Mouse (Mus musculus) spleen, postnatal 14 days (tissue): ENCODE data around the gene Gab2.
A peak's percentile ranks its signal among the peaks of the same experiment; 100 is the strongest.
"Not testable (repeated sequence)": the region's sequence is repeated elsewhere in the genome, so short reads cannot be mapped to it uniquely, and the experiment has no call there.

Experiments used
- DNase-seq, 2 experiments: peaks; one replicate each; pipeline ENCODE4 v3.0.0; 2021 to 2022; ENCODE audit warnings: low spot score in 2 of 2

The Gab2 gene

DNA sequence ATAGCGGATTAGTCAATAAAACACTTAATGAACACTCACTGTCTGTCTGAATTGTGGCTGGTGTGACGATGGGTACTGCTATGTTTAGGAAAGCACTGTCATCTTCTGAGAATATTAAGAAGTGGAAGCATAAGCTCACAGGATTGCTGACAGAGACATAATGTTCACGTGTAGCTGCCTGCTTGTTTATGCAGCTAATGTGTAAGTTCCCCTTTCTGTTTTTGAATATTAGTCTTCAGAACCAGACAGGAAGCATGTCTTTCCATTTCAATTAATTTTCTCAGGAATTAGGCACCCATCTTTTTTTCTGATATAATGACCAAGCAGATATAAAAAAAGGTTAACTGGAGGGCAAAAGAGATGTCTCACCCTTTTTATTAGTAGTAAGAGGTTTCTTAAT lies 55.1 kb downstream of the Gab2 start:
- no peak for DNase-seq

DNA sequence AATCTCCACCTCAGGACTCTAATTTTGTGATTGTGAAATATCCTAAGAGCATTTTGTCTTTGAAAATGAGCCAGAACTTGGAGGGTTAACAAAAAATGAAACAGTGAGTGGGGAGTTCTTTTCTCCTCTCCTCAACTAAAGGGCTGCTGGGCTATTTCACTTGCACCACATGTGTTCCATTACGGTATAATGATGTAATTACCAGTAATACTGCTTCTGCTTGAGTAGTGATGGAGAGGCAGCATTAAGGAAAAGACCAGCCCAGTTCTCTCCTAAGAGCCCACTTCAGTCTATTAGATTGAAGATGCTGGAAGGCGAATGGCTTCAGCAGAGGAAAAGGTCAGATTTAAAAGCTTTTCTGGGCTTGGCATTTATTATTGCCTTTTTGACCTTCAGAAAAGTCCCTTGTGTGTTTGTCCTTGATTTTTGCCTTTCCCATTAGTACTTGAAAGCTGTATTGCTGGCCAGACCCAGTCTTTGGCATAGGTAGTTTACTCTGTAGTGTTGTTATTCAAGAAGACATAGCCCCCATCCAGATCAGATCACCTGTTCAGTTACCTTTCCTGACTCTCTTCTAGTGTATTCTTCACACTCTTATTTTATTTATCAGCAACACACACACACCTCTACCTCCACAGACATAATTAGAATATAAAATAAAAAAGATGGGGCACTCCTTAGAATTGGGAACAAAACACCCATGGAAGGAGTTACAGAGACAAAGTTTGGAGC lies 69.9 kb downstream of the Gab2 start:
- no peak for DNase-seq

DNA sequence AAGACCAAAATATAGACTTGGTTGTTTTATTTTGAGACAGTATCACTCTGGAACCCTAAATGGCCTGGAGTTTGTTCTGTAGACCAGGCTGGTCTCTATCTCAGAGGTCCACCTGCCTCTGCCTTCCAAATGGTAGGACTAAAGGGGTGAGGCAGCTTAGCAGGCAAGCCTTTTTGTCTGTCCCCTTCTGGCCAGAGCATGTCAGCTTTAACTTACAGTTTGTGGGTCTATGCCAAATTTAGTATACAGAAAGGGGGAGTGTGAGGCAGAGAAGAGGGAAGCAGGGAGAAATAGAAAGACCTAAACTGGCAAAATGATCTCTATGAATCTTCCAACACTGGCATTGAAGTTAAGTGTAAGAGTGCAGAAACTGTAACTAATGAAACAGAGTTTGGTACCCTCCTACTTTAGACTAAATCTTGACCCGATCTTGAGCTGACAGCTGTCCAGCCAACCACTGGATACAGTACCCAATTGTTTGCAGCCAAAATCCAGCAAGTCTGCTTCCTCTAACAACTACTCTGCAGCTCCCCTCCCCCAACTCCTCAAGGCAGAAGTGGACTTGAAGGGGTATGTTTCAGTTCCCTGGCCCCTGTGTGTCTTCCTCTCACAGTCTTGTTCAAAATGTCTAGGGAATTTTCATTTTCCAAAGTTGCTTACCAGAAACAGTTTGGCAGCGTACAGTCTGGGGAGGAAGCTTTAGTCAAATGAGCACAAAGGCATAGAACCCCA lies 73.5 kb downstream of the Gab2 start:
- peak in 1 of 2 experiments; percentile 4 for DNase-seq

DNA sequence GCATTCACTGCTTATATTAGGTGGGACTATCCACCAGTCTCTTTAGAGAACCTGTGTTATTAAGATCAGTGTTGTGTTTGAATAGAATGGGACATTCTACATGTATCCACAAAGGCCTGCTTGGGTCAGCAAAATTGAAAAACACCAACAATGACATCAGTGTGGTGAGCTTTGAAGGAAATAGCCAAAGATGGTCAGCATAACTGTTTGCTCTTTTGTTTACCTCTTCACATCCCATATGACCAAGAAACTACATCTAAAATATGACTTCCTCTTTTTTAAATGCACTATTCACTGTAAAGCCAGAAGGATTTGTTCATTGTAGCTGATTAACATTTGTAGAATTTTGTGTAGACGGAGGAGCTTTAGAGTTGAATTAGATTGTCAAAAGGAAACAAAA lies 82.9 kb downstream of the Gab2 start:
- no peak for DNase-seq

DNA sequence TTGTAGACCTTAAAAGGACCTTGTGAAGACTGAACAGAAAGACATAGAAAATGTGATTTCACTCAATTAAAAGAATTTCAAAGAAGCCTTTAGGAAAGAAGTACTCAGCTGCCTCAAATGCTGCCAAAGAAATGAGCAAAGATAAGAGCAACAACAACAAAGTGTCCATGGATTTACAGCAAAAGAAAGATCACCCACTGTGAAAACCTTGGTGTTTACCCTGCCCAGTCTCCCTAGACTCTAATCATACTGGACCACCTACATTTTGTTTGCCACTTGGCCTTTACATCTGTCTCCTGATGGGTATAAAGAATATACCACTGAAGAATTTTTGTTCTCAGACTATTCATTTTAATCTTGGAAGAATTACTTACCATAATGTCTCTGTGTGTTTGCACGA lies 89.7 kb downstream of the Gab2 start:
- no peak for DNase-seq

DNA sequence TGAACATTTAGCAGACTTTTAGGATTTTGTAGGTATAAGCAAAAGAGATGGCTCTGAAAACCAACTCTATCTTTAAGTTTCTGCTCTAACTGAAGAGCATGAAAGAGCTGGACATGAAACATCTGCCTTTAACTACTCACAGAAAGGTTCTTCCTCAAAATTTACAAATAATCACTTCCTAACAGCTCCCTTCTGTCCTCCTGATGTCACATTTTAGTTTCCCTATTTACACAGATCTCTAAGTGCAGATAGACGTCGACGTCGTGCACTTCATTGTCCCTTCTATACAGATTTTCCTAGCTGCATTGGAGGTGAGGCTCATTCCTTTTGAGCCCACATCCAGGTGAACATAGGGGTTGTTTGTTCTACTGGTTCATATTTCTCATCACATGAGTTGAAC lies 90.3 kb downstream of the Gab2 start:
- DNase-seq, result no peak

DNA sequence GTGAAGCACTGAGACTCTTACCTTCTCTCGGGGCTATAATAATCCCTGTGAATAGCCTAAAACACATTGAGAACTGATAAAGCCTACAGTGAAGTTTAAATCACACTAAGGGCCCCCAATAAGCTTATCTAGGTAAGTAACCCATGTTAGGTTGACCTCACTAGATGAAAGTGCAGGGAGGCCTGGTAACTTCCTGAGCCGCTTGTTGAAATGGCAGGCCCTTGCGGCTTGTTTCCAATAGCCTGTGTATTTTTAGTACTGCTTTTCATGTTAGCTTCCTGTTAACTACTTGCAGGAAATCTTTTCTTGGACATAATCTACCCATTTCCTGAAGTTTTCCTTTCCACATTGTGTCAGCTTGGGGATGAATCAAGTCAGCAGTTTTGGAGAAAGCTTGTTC lies 90.7 kb downstream of the Gab2 start:
- no peak for DNase-seq

DNA sequence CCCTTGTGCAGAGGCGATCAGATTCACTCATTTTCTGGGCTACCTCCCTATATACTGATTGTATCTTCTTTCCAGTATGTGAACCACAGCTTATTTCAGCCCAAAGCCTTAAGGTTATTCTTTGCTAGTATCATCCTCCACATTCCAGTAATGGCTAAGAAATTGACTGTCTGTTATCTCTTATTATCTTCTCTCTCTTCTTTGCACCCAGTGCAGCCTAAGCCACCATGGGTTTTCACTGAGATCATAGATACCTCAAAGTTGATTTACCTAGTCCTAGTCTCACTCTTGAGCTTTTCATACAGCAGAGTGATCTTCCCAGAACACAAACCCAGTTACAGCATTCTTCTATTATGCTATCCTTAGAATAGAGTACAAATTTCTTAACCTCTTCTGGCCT lies 100.5 kb downstream of the Gab2 start:
- no peak for DNase-seq

DNA sequence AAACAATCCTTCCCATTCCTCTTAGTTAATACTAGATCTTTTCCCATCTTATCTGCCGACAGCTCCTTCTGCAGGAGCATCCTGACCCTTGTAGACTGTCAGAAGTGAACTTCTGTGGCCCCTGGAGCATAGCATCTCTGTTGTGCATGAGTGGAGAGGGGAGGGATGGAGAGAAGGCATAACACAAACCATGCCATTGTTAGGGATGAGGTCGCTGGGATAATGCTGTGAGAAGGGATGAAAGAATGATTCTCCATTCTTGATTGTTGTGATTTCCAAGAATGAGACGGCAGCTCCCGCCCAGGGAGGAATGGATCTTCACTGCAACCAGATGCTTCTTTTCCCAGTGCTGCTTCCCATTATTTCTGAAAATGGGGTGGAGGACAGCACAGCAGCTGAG lies 102.0 kb downstream of the Gab2 start:
- DNase-seq, result no peak

DNA sequence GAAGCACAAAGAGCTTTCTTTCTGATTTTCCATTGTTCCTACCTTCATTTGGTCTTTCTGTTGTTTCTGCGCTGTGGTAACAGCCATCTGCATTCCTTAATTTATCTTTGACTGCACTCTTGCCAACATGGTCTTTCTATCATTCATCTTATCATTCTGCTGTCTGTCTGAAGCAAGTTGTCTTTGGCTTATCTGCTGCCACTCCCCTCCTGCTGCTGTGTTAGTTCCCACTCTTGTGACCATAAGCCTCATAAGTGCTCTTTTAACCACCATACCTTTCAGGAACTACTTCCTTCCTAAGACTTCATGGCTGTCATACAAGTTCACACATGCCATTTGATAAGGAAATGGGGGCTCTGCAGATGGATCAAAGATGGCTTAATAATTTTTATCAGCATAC lies 102.6 kb downstream of the Gab2 start:
- DNase-seq, result no peak

DNA sequence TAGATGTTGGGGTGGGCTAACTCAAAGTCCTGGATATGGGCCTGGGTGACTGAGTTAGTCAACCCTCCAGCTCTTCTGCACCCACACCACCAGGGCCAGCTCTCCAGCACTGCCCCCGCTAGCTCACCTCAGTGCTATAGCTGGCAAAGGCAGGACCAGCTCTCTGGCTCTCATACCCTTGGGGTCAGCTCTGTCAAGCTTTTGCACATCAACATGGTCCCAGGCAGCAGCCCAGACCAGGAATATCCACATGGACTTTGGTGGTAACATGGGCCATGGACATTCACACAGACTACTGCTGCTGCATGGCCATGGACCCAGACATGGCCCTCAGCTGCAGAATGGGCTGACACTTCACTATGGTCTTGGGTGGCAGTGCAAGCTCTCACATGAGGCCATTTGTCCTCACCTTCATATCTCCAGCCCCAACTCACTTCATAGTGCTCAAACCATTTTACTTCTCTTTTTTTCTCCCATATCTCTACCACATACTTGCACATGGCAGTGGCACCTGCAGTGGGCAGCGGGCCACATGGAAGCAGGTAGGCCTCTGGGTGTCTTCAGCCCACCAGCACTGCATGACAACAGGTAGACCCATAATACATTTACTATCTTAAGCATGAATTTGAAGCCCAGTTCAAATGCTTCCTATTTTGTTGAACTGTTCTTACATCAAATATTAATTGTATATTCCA lies 106.1 kb downstream of the Gab2 start:
- no peak for DNase-seq

DNA sequence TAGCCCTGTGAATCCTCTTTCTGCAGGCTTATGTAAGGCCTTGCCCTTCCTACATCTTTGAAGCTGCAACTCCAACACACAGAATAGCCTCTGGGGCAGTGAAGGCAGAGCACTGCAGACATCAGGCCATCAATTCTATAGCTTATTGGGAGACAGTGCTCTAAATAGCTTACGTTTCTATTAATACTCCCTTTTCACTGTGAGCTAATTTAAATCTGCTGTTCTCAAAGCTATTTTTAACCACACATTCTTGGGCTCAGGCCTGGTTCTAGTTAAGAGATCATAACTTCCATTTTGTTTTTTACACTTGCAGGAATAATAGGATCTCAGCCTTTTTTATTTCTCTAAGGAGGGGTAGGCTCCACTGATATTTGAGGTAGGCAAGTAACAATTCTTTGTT lies 107.7 kb downstream of the Gab2 start:
- DNase-seq, result no peak

DNA sequence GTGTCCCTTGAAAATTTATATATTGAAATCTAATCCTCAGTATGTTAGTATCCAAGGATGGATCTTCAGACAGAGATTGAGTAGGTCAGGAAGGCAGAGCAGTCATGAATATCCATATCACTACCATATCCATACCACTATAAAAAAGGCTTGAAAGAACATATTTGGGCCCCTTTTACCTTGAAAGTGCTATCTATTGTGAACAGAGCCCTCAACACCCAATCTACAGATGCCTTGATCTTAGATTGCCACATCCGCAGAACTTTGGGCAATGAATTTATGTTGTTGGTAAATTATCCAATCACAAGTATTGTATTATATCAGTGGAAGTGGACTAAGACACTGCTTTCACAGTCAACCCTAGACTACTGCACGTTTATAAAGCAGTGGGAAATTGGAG lies 122.5 kb downstream of the Gab2 start:
- no peak for DNase-seq

DNA sequence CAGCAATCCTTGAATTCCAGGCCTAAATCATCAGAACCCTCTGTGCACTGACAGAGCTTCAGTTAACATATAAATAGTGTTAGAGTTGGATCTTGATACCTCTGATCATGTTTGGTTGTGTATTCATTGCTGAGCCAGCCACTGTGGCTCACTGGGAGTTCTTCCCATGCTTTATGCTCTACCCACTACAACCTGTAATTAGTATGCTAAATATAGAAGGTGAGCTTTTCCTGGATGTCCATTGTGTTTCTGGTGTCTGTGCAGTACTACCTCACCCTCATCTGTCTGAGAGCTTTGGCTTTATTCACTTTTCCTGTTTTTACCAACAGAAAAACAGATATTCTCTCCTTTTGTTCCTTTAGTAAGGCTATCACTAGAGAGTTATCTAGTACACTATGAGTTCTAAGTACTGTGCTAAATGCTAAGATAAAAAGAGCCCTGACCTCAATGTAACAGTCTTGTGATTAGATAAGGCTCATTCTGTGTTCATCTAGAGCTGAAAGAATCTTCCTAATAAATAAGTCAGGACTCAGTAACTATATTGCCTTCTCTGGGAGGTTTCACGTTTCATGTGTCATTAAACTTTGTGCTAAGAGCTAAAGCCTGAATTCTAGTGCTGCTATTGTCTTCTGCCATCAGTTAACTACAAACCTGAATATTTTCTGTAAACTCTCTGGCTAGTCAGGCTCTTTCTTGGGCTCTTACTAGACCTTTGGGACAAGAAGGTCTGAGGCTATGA lies 127.6 kb downstream of the Gab2 start:
- no peak for DNase-seq

DNA sequence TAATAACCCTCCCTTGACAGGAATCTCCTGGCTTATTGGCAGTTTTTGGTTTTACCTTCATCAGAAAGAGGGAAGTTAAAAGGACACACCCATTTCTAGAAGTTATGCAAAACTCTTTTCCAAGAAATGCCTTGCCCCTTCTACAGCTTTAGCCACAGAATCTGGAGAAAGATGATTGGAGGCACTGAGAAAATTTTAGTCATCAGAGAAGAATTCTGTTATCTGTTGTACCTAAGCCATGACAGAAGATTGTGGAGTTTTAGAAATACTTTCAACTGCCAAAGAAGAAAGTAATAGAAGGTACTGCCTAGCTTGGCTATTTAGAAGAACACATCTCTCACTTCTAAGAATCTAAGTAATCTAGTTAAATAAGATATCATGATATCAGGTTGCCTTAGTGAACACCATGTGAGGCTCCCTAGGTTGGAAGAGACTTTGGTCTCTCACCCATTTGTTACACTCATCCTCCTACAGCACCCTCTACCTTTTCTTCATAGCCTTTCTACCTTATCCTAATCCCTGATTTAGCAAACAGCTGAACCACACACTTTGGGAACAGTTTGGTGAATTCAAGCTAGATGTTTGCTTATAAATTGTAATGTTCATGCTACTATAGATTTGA lies 128.8 kb downstream of the Gab2 start:
- DNase-seq, result no peak

DNA sequence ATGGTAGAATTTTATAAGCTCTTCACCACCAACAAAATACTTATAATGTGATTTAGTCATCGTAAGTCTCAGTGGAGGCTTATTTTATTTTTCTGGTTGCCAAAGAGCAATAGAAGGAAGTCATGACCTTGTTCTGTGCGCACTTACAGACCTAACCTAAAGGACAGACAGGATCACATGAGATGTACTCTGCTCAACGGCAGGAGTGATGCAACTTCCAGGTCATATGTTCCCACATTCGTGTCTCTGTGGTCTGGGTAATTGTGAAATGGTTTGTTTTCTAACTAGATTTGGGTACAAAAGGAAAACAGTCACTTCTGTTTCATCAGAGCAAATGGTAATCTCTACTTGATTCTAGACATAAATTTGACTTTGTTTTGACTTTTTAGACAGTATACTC lies 129.7 kb downstream of the Gab2 start:
- no peak for DNase-seq

DNA sequence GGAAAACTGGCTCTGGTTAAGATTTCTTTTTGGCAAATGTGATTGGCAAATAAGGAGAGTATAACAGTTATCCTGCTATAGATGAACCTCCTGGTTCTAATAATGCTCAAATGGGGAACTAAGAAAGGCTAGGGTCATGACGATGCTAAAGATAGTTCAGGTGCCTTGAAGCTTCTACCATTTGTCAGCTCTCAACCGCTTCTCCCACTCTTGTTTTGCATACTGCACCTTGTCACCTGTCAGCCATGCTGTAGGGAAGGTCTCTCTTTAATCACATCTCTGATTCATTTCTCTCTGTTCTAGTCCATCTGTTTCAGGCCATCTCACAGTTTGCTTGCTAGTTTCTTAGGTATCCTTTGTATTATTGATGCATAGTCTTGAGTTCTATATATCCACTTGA lies 142.4 kb downstream of the Gab2 start:
- no peak for DNase-seq

DNA sequence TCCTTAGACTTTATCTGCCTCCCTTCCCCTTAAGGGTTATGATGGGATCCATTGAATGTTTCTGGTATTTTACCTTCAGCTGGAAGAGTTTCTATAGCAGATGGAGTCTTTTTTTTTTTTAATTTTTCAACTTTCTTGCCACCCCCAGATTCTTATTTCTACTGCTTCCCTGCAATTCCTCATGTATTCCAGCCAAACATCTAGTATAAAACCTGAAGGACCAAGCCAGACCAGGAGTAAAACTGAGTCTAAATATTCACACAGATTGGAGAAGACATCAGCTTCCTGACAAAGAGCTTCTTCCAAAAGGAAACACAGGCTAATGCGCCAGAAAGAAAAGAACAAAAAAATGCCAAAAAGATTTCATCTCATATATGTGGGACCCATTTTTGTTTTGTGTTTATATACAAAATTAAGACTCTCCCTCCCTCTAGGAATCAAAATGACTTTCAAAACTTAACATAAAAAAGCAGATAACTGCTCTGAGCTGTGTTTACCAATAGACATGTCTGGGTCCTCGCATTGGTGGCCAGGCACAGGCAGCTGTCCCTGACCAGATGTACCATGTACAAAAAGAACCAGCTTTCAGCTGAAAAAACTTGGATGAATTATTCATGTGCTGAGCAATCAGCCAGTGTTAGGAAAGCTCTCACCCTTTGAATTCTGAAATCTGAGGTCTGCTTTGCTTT lies 164.0 kb downstream of the Gab2 start:
- DNase-seq, result no peak

DNA sequence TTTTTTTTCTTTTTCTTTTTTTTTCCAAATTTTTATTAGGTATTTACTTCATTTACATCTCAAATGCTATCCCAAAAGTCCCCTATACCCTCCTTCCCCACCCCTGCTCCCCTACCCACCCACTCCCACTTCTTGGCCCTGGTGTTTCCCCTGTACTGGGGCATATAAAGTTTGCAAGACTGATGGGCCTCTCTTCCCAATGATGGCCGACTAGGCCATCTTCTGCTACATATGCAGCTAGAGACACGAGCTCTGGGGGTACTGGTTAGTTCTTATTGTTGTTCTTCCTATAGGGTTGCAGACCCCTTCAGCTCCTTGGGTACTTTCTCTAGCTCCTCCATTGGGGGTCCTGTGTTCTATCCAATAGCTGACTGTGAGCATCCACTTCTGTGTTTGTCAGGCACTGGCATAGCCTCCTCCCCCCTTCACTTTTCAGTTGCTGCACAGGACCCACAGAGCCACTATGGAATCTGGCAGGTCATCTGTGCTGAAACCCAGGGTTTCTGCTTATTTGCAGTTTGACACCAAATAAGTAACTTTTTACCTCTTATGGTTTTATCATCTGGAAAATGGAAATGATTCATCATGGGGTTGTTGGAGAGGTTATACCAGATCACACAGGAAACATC lies 164.7 kb downstream of the Gab2 start:
- DNase-seq, result not testable (repeated sequence)

DNA sequence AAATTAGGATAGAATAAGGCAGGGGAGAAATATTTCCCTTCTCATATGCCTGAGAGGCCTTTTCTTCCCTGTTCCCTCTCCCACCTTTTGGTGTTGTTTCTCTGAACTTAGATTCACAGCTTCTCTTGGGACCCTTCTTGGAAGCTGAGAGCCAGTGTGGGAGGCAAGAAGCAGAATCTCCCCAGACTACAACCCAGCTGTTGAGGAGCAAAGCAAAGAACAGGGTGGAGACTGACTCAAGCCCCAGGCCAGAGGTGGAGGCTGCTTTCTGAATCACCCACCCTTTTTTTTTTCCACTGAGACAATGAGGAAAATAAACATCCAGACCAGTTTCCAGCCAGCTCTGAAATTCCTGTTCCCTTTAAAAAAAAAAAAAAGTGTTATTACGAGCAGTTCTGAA lies 166.3 kb downstream of the Gab2 start:
- DNase-seq, result no peak

DNA sequence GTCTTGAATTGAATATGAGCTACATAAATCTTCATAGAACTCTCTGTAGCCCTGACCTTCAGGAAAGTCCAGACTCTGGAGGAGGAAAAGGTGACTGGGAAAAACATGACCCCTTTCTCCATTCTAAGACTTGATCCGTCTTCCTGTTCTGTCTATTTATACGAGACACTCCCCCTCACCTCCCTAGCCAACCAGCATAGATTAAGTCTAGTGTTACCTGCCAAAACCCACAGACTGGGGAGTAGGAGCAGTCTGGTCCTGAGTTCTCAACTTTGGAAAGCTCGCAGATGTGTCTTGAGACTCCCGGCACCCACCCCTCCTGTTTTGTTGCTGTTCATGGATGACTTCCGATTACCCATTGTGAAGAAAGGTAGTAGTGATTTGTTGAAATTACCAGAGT lies 166.8 kb downstream of the Gab2 start:
- no peak for DNase-seq
